Mouse (Mus musculus) small intestine, adult 2 months (tissue): ENCODE data around the gene Ube4a.

Experiments used
- CTCF ChIP-seq: fragments of 200-500 bp; IDR thresholded peaks from 2 replicates; pipeline ENCODE4 v1.5.1; 2012; ENCODE audit warnings: low read depth, mild to moderate bottlenecking, control low read depth, inconsistent platforms, low read length, moderate library complexity, mixed read lengths; ENCODE audit not compliant: insufficient replicate concordance, insufficient read length; ENCODE audit errors: extremely low read depth
- POLR2A ChIP-seq: fragments of 200-500 bp; IDR thresholded peaks from 2 replicates; pipeline ENCODE4 v1.6.1; 2012; ENCODE audit warnings: low read depth, mild to moderate bottlenecking, control low read depth, inconsistent platforms, low read length, moderate library complexity

GRCm38 (mm10) chr9:44993268-44993667 lies 27.9 kb upstream of the Ube4a start:
- TF ChIP-seq CTCF = no peak
- no peak for TF ChIP-seq POLR2A
